Mouse (Mus musculus) spleen, adult 18-20 months (tissue): ENCODE results near the gene Ccdc28b.

Experiments
- DNase-seq, 2 experiments: peaks; one replicate each; pipeline ENCODE4 v3.0.0; 2022; ENCODE audit warnings: mixed read lengths in 2 of 2

Ccdc28b gene

DNA sequence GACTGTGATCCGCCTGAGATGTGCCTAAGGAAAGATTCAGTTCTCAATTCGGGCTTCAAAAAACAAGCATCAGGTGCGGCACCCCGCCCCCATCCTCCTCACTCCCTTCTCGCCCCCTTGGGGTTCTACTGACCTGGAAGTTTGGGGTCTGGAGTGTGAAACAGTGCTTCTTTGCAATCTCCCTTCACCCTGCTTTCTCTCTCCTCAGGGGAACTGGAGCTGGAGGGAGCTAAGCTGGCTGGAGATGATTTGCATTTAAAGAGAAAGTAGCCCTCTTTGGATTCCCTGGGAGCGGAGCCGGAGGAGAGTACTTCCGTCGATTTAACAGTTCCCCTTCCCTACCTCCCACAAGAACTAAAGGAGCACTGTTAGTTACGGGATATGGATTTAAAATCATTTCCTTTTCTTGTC lies at the start of gene Ccdc28b:
Ccdc28b (minus strand) TSS at position 267 of the 411 bp plus-strand sequence.
- DNase-seq = peak in 1 of 2 experiments; percentile 19

GRCm38 (mm10) chr4:129672878-129673449 lies 49.2 kb upstream of the Ccdc28b start:
- DNase-seq = no peak

GRCm38 (mm10) chr4:129672083-129672877 lies 48.5 kb upstream of the Ccdc28b start, which contains the start of gene Kpna6:
Kpna6 (minus strand) TSS chr4:129672767.
- DNase-seq = peak; percentile 66 to 86

DNA sequence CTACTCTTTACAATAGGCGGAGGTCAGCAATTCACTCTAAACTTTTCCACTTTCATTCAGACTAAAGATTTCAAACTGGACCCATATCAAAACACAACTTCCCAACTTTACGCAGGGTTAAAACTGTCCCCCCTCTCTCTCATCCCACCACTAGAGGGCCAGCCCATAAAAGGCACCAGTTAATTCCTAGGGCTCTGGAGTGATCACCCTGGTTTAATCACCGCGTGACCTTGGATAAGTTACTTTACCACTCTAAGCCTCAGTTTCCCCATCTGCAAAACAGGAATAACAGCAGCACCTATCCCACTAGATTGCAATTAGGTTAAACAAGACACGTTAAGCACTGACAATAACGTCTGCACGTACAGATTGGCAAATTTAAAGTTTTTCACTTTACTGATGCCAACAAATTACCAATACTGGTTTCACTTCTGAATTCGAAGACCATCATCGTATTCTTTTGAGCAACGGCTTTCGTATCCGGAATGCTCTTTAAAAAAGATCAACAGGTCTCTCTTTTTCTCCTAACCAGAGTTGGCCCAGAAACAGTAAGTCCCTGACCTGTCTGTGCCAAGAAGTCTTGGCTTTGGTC lies 47.8 kb upstream of the Ccdc28b start:
- DNase-seq = peak in 1 of 2 experiments; percentile 47

GRCm38 (mm10) chr4:129662255-129662813 lies 38.6 kb upstream of the Ccdc28b start:
- DNase-seq = no peak

- no peak for DNase-seq
Measured at GRCm38 (mm10) chr4:129661584-129661983, 37.8 kb upstream of the Ccdc28b start.

- no peak for DNase-seq
Measured at GRCm38 (mm10) chr4:129654770-129655169, 31.0 kb upstream of the Ccdc28b start.

- DNase-seq = no peak
Measured at GRCm38 (mm10) chr4:129650359-129650758, 26.6 kb upstream of the Ccdc28b start.

DNA sequence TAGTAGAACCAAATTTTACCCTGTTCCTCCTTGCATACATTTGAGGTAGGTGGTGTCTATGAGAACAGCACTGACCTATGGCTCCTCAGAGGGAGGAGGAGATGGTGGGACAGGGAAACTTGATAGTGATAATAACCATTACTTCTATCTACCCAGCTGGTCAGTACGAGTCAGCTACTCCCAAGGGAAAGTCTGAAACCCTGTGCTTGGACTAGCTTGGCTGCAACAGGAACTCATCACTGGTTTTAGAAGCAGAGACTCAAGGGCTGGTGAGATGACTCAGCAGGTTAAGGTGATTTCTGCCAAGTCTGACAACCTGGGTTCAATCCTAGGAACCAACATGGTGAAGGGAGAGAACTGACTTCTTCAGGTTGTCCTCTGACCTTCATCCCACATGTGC lies 24.9 kb upstream of the Ccdc28b start:
- no peak for DNase-seq

- no peak for DNase-seq
Measured at GRCm38 (mm10) chr4:129645204-129645603, 21.5 kb upstream of the Ccdc28b start.

DNA sequence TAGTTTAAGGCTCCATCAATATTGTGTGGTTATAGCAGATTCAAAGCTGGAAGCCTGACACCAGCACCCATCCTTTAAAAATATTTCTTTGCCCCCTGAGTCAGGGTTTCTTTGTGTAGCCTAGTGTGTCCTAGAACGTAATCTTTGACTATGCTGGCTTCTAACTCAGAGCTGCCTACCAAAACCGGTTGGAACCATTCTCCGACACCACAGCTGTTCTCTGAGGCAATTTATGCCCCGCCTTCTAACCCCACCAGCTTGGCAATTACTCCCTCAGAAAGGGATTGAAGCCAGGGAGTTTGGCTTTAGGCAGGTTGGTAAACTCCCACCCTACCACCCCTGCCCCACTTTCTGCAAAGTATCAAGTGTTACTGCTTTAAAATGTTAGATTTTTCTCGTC lies 18.0 kb upstream of the Ccdc28b start:
- DNase-seq = no peak

- peak; percentile 91 to 92 for DNase-seq
Measured at GRCm38 (mm10) chr4:129640638-129641467, 17.1 kb upstream of the Ccdc28b start, which contains the start of gene Txlna. Txlna (minus strand) TSS chr4:129641065.

DNA sequence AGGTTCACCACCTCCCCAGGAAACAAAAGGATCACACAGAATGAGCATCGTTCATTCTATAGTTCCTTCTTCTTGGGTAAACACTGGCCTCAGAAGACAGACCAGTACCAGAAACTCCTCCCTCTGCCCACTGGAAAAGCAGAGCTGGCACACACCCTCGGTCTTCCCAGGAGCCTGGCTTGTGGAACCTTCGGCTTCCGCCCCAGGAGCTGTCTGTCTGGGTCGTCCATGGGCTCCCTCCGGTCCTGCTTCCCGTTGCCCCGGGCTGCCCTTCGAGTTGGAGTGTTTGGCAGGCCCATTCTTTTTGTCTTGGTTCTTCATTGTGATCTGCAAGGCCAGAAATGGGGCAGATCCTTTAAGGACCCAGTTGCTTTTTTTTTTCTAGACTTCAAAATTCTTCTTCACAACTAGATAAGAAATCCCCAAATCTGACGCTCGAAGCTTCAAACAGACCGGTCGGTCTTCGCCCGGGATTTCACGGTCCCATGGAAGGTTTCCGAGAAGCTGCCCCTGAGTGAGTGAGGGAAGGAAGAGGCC lies 16.4 kb upstream of the Ccdc28b start:
- no peak for DNase-seq

DNA sequence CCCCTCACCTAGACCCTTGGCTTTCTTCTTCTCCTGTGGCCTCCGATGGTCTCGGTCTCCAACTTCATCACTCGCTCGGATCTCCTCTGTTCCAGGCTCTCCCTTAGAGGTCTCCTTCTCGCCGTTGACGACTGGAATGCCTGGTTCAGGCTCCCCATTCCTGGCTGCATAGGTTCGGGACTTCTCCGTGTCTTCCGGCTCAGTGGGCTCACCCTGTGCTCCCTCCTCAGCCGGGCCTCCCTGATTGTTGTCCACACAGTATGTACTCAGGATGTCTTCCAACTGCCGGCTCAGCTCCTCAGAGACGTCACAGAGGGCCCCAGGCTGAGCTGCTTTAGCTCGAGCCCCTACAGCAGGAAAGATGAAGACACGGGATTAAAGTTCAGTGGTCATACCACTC lies 15.5 kb upstream of the Ccdc28b start:
- no peak for DNase-seq

GRCm38 (mm10) chr4:129633852-129634251 lies 10.1 kb upstream of the Ccdc28b start:
- no peak for DNase-seq

DNA sequence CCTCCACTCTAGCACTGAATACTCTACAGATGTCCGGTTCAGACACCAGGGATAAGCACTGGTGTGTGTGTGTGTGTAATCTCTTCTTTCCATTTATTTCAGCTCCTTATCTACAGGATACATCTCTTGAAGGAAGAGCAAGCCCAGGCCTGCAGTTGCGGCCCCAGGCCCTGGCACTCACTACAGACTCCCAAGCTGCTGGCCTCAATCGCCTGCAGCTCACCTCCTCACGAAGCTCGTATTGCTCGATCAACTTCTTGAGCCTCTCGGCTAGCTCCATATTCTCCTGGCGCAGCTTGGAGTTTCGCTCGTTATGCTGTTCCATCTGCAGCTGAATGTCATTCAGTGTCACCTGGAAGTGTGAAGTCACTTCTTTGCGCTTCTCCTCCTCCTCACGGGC lies 8.1 kb upstream of the Ccdc28b start:
- no peak for DNase-seq

DNA sequence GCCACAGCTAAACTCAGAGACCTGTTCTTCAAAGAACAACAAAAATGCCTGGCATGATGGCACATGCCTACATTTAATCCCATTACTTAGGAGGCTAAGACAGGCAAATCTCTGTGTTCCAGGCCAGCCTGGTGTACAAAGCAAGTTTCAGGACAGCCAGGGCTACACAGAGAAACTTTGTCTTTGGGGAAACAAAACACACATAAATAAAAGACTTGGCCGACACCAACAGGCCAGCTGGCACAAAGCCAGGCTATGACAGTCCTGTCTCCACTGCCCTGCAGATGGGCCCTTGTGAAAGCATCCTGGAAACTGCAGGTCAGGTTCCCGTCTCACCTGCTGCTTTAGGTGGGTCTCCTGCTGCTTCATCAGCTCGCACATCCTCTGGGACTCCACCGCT lies 7.2 kb upstream of the Ccdc28b start:
- DNase-seq = no peak

- DNase-seq = no peak
Measured at GRCm38 (mm10) chr4:129626035-129626434, 2.3 kb upstream of the Ccdc28b start.

DNA sequence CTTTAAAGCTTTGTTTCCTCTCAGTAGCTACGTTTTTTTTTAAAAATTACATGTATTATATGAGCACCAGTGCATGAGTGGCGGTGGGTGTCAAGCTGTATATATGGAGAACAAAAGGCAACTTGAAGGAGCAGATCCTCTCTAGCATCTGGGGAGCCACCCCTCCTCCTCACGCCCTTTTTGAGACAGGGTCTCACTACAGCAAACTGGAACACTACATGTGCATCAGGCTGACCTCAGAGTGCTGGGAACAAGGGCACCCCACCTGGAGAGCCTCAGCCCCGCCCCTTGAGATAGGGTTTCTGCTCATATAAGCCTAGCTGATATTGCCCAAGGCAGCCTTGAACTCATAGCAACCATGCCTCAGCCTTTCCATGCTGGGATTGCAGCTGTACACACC lies 1.7 kb upstream of the Ccdc28b start:
- no peak for DNase-seq

GRCm38 (mm10) chr4:129625029-129625370 lies 1.3 kb upstream of the Ccdc28b start:
- DNase-seq = peak; percentile 69 to 75

- DNase-seq = peak; percentile 60 to 69
Measured at GRCm38 (mm10) chr4:129624281-129625028, 708 bp upstream of the Ccdc28b start.
